Mouse (Mus musculus) adrenal gland, postnatal 14 days (tissue): ENCODE measurements around the gene Rad51b. TPM values are rescaled to one million over a fixed set of nuclear protein-coding genes. Genes with fewer than 3 reads are reported as not detected.
A peak's percentile ranks its signal among the peaks of the same experiment; 100 is the strongest.
"Not testable (repeated sequence)": the region's sequence is repeated elsewhere in the genome, so short reads cannot be mapped to it uniquely, and the experiment has no call there.

Experiments
- DNase-seq: peaks from one replicate; pipeline ENCODE4 v3.0.0; 2021; ENCODE audit warnings: mixed read lengths
- long read RNA-seq, 2 experiments: library from polyadenylated mRNA; stranded (forward); transcript quantifications; one replicate each; pipeline ENCODE4 v2.0.0; 2021
- total RNA-seq: library from RNA; stranded (reverse); gene quantifications from 2 replicates; pipeline ENCODE4 v1.2.3, GENCODE M21; 2021

Gene Rad51b
- total RNA-seq, result 1.1 and 1.6 TPM in 2 replicates
- long read RNA-seq, experiment 1, partial matches to known transcripts, result 0 of 2 reads
- long read RNA-seq, experiment 1, other reads (novel, unspliced or antisense), result 2 of 2 reads
- long read RNA-seq, experiment 2, partial matches to known transcripts, result 0 of 5 reads
- long read RNA-seq, experiment 2, other reads (novel, unspliced or antisense), result 5 of 5 reads

DNA sequence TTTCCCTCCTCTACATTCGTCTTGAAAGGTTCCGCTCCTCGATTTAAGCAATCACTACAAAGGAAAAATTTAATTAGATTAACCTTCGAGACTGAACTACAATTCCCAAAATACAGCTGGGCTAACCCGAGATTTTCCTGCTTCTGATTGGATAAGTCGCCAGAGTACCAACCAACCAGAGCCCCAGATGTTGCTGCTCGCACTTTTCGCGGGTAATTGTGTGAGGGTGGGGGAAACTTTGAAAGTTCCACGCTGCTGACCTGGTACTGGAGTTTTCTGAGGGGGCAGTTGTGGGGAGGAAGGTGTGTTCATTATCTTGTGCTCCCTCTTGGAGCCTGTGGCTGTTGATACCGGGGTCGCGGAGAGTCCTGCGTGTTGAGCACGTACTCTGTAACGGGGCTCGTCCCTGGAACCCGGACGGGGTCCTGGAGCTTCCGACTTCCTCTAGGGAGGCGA, at the start of gene Rad51b:
Gene Rad51b, plus strand, starts transcription at position 162 of the 456 bp plus-strand sequence.
- peak; percentile 87 for DNase-seq

- DNase-seq, result no peak
Measured at GRCm38 (mm10) chr12:79248110-79248509, 49.0 kb upstream of the Rad51b start.

DNA sequence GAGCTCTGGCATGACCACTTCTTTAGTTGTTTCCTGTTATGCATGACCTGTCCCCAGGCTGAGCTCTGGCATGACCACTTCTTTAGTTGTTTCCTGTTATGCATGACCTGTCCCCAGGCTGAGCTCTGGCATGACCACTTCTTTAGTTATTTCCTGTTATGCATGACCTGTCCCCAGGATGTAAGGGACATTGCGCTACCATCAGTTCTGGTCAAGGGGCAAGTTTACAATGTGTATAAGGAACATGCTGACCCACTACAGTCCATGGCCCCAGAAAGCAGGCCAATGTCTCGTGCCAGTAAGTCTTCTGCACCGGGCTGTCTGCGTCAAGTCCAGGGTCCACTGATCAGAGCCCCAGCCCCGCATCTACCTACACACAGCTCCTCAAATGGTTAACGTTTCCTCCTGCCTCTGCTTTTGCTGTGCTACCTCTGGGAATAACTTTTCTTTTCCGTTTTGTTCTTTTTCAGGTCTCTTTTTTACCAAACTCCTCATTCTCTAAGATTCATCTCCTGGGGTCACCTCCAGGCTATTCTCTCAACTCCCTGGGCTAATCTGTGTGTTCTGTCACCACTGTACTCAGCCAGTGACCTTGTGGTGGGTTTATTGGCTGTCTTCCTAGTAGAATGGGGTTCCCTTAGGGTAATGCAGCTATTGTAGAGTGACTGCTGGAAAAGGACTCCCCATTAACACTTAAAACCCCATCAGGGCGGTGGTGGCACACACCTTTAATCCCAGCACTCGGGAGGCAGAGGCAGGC, 43.6 kb upstream of the Rad51b start:
- peak; percentile 14 for DNase-seq

DNA sequence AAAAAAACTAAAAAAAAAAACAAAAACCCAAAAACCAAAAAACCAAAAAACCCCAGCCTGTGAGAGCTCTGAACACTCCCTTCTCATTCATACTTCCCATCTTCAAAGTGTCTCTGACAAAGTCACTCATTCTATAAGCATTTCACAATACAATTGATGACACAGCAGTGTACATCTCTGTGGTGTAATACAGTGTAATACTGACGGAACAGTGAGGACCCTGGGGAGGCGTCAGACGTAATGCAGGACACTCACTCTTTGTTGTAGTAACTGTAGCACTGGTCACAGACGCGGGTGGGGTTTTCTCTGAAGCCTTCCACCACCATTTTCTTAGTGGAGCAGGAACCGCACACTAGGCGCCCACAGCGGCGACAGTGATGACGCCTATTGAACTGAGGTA, 42.1 kb upstream of the Rad51b start:
- DNase-seq, result no peak

- no peak for DNase-seq
Measured at GRCm38 (mm10) chr12:79260154-79260553, 36.9 kb upstream of the Rad51b start.

- DNase-seq, result peak; percentile 43
Measured at GRCm38 (mm10) chr12:79261035-79261434, 36.0 kb upstream of the Rad51b start.

DNA sequence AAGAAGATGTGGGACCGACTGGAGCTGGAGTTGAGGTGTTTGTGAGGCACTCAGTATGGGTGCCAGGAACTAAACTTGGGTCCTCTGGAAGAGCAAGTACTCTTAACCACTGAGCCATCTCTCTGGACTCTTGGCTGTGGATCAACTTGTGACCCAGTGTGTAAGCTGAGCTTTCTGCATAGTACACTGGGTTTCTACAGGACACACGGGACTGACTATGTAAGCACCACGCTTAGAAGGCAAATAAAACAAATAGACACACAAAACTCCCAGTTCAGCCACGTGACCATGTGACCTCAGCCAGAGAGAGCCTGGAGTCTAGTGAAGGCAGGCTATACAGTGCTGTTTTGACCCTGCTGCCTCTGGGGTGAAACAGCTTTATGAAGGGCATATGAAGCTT, 24.5 kb upstream of the Rad51b start:
- DNase-seq, result no peak

GRCm38 (mm10) chr12:79279513-79280115, 17.5 kb upstream of the Rad51b start:
- DNase-seq, result no peak

DNA sequence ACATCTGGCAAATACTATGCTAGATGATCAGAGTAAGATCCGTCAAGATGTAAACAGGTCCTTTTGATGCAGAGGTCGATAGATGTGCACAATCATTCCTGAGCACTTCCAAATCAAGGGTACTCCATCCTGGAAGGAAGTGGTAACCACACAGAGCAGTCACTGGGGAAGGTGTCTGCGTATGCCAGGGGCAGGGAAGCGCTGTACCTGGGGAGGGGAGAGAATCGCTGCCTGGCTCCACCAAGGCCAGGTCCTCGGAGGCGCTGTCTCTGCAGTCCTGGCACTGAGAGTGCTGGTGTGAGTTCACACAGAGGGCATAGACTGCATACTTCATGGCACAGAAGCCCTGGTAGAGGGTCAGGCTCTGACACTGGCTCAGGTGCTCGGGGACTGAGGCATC, 14.5 kb upstream of the Rad51b start:
- DNase-seq, result no peak

GRCm38 (mm10) chr12:79292874-79293273, 4.2 kb upstream of the Rad51b start:
- no peak for DNase-seq

DNA sequence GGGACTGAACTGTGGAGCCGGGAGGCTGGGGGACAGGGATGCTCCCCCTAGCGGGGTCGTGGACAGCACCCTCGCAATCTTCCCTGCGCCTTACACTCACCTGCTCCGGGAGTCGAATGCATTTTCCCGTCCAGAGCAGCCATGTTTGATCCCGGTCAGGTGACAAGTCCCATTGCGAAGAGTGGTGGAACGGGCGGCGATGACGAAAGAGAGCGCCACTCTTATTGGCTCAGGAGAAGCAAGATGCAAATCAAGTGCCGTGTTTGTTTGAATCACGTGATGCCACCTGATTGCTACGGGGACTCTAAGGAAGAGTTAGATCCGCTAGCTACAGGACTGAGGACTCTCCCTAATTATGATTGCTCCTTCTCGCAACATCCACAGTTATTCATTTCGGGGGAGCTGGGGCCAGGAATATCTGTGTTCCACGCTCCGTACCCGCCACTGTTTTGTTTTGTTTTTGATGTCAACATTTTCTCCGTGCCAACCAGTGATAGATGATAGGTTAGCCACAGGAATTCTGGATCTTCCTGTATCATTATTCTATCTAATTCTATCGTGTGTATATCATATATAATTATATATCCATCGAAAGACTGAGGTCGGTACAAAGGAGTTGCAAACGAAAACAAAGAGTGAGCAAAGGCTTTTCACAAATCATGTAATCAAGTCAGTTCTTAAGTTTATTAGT, 811 bp upstream of the Rad51b start, which contains the start of gene Zfyve26:
Gene Zfyve26, minus strand, starts transcription at position 179 of the 691 bp plus-strand sequence.
- DNase-seq, result peak; percentile 96

DNA sequence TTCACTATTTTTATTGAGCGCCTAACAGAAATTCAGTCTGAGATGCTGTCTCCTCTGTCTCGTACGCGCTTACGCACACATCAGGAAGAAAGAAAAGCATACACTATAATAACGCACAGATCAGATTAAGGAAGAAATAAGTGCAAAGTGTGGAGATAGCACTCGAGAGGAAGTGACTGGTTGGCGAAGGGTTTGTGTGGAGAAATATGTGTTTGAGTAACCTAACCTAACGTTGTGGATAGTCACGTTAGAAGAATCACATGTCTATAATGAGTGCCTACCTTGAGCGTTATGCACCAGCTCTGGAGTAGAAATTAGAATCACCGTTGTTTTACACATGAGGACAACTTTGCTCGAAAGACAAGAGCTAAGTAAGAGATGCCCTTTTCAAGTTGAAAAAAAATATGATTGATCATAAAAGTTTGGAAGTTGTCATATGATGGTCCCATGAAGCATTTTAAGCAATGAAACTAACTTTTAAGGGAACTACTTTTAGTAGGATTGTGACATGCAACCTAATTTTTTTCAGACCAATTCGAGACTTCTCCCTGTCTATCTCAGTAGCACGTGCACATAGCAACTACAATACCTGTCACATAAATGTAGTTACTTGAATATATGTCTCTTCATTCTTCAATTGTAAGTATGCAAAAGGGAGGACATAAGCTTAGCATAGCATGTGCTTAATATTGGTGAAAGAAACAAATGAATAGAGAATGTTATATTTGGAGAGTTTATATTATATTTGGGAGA, 978 bp downstream of the Rad51b start:
- no peak for DNase-seq

GRCm38 (mm10) chr12:79301802-79302201, 4.7 kb downstream of the Rad51b start:
- DNase-seq, result no peak

DNA sequence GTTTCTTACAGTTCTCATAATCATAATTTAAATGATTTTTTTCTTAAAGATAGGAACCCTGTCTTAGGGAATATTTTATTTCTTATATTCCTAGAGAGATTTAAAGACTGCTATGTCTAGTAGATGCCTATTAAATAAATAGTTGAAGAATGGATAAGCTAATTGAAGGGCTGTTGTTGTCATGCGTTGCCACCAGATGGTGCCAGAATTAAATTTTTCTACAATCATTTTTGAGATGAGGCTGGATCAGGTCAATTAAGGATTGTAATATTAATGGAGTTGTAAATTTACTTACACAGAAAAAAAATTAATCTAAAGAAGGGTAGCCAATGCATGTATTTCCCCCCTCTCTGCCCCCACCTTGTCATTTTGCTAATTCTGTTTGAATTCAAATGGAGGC, 8.0 kb downstream of the Rad51b start:
- DNase-seq, result no peak

DNA sequence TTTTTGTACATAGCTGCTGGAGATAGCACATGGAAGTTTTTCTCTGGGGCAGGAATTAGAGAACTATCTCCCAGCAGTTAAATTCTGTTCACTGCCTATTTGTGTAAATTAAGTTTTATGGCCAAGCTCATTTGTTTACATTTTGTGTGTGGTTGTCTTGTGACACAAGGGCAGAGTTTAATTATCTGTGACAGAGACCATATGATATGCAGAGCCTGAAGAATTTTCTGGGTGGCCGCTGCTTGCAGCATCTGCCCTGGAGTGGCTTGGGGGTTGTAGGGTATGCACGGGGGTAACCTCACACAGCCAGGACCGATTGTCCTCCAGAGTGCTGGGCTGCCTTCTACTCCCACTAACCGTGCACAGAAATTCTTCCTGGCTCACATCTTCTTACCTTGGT, 8.9 kb downstream of the Rad51b start:
- DNase-seq, result no peak

DNA sequence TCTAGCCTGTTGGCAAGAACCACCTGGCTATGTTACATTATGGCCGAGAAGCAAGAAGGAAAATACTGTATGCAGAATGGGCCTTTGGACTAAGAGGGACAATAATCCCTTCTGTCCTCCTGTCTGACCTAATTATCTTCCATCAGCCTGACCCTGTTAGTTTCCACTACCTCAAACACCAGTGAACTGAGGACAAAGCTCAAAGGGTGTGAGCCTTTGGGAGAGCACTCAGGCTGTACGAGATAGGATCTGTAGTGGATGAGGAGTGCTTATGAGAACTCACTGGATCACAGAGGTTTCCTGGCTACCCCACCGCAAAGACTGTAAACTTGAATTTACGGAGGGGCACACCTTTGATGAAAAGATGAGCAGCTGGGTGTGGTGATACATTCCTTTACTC, 16.6 kb downstream of the Rad51b start:
- DNase-seq, result no peak

DNA sequence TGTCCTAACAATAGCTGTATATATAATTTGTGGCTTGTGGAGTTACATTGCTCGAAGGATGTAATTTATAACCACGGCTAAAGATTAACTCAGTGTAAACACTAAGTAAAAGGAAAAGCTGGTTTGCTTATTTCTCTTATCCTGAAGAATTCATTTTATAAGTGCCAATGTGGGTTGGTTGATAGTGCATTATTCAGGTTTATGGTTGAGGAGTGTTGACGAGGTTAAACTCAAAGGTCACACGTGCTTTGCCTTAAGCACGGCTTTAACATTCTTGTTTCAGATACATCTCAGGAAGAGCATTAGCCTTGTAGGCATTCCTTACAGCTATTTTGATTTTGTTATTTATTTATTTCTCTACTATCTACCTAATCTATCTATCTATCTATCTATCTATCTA, 20.3 kb downstream of the Rad51b start:
- no peak for DNase-seq

DNA sequence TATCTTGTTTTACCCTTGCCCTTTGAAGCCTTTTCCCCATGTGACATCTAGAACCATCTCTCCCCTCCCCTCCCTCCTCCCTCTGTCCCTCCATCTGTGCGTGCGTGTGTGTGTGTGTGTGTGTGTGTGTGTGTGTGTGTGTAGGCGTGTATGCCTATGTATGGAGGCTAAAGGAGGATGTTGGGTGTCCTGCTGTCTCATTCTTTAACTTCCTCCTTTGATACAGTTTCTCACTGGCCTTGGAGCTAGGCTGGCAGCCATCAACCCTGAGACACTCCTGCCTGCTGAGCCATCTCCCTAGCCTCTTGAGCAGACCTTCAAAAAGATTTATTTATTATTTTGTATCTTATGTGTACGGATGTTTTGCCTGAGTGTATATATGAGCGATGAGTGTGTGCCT, 23.8 kb downstream of the Rad51b start:
- DNase-seq, result no peak

DNA sequence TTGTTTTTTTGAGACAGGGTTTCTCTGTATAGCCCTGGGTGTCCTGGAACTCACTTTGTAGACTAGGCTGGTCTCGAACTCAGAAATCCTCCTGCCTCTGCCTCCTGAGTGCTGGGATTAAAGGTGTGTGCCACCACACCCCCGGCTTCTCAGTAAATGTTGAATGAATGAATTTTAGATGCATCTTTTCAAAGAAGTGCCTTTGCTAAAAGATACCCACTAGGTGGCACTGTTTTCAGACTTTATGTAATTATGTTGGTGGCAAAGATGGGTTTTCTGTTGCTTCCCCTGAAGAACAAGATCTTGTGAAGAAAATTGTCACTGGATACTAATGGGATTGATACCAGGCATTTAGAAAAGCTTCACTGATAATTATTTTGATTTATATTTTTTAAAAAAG, 25.5 kb downstream of the Rad51b start:
- DNase-seq, result not testable (repeated sequence)

GRCm38 (mm10) chr12:79326236-79326635, 29.2 kb downstream of the Rad51b start:
- DNase-seq, result no peak

- DNase-seq, result no peak
Measured at GRCm38 (mm10) chr12:79326745-79327144, 29.7 kb downstream of the Rad51b start.

GRCm38 (mm10) chr12:79327868-79328267, 30.8 kb downstream of the Rad51b start:
- DNase-seq, result no peak
